Mouse (Mus musculus) ovary, postnatal 14 days (tissue): Measurements from ENCODE around the gene Mapkapk5.
A peak's percentile ranks its signal among the peaks of the same experiment; 100 is the strongest.
"Not testable (repeated sequence)": the region's sequence is repeated elsewhere in the genome, so short reads cannot be mapped to it uniquely, and the experiment has no call there.

Source experiments
- DNase-seq: peaks from one replicate; pipeline ENCODE4 v3.0.0; 2022; ENCODE audit warnings: low spot score

The Mapkapk5 gene

GRCm38 (mm10) chr5:121564468-121564895, 18.8 kb upstream of the Mapkapk5 start:
- DNase-seq: peak; percentile 89

- DNase-seq: no peak
Measured at GRCm38 (mm10) chr5:121562436-121562835, 16.7 kb upstream of the Mapkapk5 start.

- DNase-seq: no peak
Measured at GRCm38 (mm10) chr5:121549196-121549595, 3.5 kb upstream of the Mapkapk5 start.

GRCm38 (mm10) chr5:121547084-121547483, 1.4 kb upstream of the Mapkapk5 start:
- DNase-seq: no peak

- peak; percentile 32 for DNase-seq
Measured at GRCm38 (mm10) chr5:121546530-121546895, 808 bp upstream of the Mapkapk5 start.

- peak; percentile 18 for DNase-seq
Measured at GRCm38 (mm10) chr5:121544910-121545792, 554 bp downstream of the Mapkapk5 start, which contains the start of the genes Adam1a and Gm42878. Gene Adam1a, minus strand, starts transcription at chr5:121545482. Gene Gm42878, minus strand, starts transcription at chr5:121545482.

GRCm38 (mm10) chr5:121543370-121543769, 2.3 kb downstream of the Mapkapk5 start:
- DNase-seq: no peak

- no peak for DNase-seq
Measured at GRCm38 (mm10) chr5:121541235-121541634, 4.5 kb downstream of the Mapkapk5 start.

GRCm38 (mm10) chr5:121540066-121540465, 5.6 kb downstream of the Mapkapk5 start:
- DNase-seq: no peak

- DNase-seq: no peak
Measured at GRCm38 (mm10) chr5:121537588-121537987, 8.1 kb downstream of the Mapkapk5 start.

GRCm38 (mm10) chr5:121536921-121537555, 8.7 kb downstream of the Mapkapk5 start:
- no peak for DNase-seq

- no peak for DNase-seq
Measured at GRCm38 (mm10) chr5:121535116-121535515, 10.6 kb downstream of the Mapkapk5 start.

- DNase-seq: no peak
Measured at GRCm38 (mm10) chr5:121534521-121534920, 11.2 kb downstream of the Mapkapk5 start.

- DNase-seq: no peak
Measured at GRCm38 (mm10) chr5:121526961-121527360, 18.7 kb downstream of the Mapkapk5 start.

GRCm38 (mm10) chr5:121526526-121526925, 19.2 kb downstream of the Mapkapk5 start:
- DNase-seq: no peak

- DNase-seq: no peak
Measured at GRCm38 (mm10) chr5:121525774-121526450, 19.8 kb downstream of the Mapkapk5 start.

GRCm38 (mm10) chr5:121519758-121520157, 25.9 kb downstream of the Mapkapk5 start:
- not testable (repeated sequence) for DNase-seq

- DNase-seq: no peak
Measured at GRCm38 (mm10) chr5:121518983-121519382, 26.7 kb downstream of the Mapkapk5 start.

- no peak for DNase-seq
Measured at GRCm38 (mm10) chr5:121510009-121510408, 35.7 kb downstream of the Mapkapk5 start.

- DNase-seq: no peak
Measured at GRCm38 (mm10) chr5:121506846-121507245, 38.9 kb downstream of the Mapkapk5 start.

- DNase-seq: no peak
Measured at GRCm38 (mm10) chr5:121503231-121503630, 42.5 kb downstream of the Mapkapk5 start, which contains the start of gene Adam1b. Gene Adam1b, minus strand, starts transcription at chr5:121503435.

- not testable (repeated sequence) for DNase-seq
Measured at GRCm38 (mm10) chr5:121501424-121501996, 44.2 kb downstream of the Mapkapk5 start.
